Mouse (Mus musculus): ENCODE data around the gene Tnip3.

The Tnip3 gene

GRCm38 (mm10) chr6:65525192-65525591, at the start of gene Tnip3:
Gene Tnip3, plus strand, starts transcription at chr6:65525313.
- no peak for DNase-seq (ENCODE audit: low spot score)

- DNase-seq (ENCODE audit: low spot score) = no peak
Measured at GRCm38 (mm10) chr6:65498786-65499185, 26.3 kb upstream of the Tnip3 start.

GRCm38 (mm10) chr6:65510051-65510669, 15.0 kb upstream of the Tnip3 start:
- DNase-seq (ENCODE audit: low spot score) = peak; percentile 15

- no peak for DNase-seq (ENCODE audit: low spot score)
Measured at GRCm38 (mm10) chr6:65513813-65514212, 11.3 kb upstream of the Tnip3 start.

GRCm38 (mm10) chr6:65516759-65517158, 8.4 kb upstream of the Tnip3 start:
- no peak for DNase-seq (ENCODE audit: low spot score)

- DNase-seq (ENCODE audit: low spot score) = no peak
Measured at GRCm38 (mm10) chr6:65520821-65521220, 4.3 kb upstream of the Tnip3 start.

GRCm38 (mm10) chr6:65527892-65528291, 2.8 kb downstream of the Tnip3 start:
- no peak for DNase-seq (ENCODE audit: low spot score)

- DNase-seq (ENCODE audit: low spot score) = no peak
Measured at GRCm38 (mm10) chr6:65531232-65531848, 6.2 kb downstream of the Tnip3 start.

GRCm38 (mm10) chr6:65533687-65534086, 8.6 kb downstream of the Tnip3 start:
- no peak for DNase-seq (ENCODE audit: low spot score)

GRCm38 (mm10) chr6:65537327-65537884, 12.3 kb downstream of the Tnip3 start:
- DNase-seq (ENCODE audit: low spot score) = no peak

GRCm38 (mm10) chr6:65538022-65538652, 13.0 kb downstream of the Tnip3 start:
- no peak for DNase-seq (ENCODE audit: low spot score)

- no peak for DNase-seq (ENCODE audit: low spot score)
Measured at GRCm38 (mm10) chr6:65538921-65539320, 13.8 kb downstream of the Tnip3 start.

GRCm38 (mm10) chr6:65540138-65540537, 15.0 kb downstream of the Tnip3 start:
- DNase-seq (ENCODE audit: low spot score) = no peak

- no peak for DNase-seq (ENCODE audit: low spot score)
Measured at GRCm38 (mm10) chr6:65541094-65541493, 16.0 kb downstream of the Tnip3 start.

GRCm38 (mm10) chr6:65542391-65542790, 17.3 kb downstream of the Tnip3 start:
- DNase-seq (ENCODE audit: low spot score) = no peak

GRCm38 (mm10) chr6:65542913-65543312, 17.8 kb downstream of the Tnip3 start:
- DNase-seq (ENCODE audit: low spot score) = no peak

GRCm38 (mm10) chr6:65563887-65564656, 39.0 kb downstream of the Tnip3 start:
- no peak for DNase-seq (ENCODE audit: low spot score)

- no peak for DNase-seq (ENCODE audit: low spot score)
Measured at GRCm38 (mm10) chr6:65564657-65565039, 39.5 kb downstream of the Tnip3 start.

- no peak for DNase-seq (ENCODE audit: low spot score)
Measured at GRCm38 (mm10) chr6:65569741-65570140, 44.6 kb downstream of the Tnip3 start.

GRCm38 (mm10) chr6:65578151-65578973, 53.2 kb downstream of the Tnip3 start:
- DNase-seq (ENCODE audit: low spot score) = no peak

GRCm38 (mm10) chr6:65583029-65583428, 57.9 kb downstream of the Tnip3 start:
- no peak for DNase-seq (ENCODE audit: low spot score)
